Mouse (Mus musculus): ENCODE measurements at regions not wholly inside any gene's neighbourhood (a gene's known extent, or its start where the extent isn't known, plus 50 kb on each side); places are given as distances from the start of the nearest gene placed in this dataset.
"Not testable (repeated sequence)": the region's sequence is repeated elsewhere in the genome, so short reads cannot be mapped to it uniquely, and the experiment has no call there.

- no peak for DNase-seq
Observed at GRCm38 (mm10) chr11:41261254-41261653, 506.1 kb upstream of the Ccng1 start.

GRCm38 (mm10) chr11:41259915-41260619 lies 505.0 kb upstream of the Ccng1 start:
- no peak for DNase-seq

DNA sequence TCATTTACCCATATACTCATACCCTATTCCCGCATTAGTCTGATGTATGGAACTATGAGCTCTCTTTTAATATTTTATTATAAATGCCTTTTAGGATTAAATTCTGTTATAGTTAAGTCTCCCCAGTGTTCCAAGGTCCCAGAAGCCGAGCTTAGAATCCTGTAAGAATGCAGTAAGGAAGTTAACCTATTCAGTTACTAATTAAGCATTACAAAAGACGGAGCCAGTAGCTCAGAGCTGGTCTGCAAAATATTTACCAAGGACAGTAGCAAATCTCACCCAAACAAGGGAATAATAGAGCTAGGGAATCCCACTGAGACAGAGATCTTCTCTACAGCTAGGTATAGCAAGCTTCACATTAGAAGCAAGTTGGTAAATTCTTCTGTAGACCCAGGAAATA lies 459.4 kb upstream of the Ccng1 start:
- DNase-seq = not testable (repeated sequence)

DNA sequence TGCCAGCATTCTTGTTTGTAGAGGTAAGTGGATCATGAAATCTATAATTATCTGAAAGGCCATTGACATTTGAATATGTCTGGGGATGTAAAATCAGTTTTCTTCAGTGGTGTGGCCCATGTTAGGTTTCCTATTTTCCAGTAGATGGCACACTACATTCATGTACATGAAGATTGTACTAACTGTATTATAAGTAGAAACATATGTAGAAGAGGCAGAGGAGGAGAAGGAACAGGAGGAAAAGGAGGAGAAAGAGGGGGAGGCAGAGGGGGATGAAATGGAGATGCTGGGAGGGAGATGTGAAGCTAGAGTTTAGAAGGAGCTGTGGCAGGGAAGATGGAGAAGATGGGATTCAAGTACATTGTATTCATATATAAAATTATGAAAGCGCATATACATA lies 447.1 kb upstream of the Ccng1 start:
- peak; percentile 6 for DNase-seq

DNA sequence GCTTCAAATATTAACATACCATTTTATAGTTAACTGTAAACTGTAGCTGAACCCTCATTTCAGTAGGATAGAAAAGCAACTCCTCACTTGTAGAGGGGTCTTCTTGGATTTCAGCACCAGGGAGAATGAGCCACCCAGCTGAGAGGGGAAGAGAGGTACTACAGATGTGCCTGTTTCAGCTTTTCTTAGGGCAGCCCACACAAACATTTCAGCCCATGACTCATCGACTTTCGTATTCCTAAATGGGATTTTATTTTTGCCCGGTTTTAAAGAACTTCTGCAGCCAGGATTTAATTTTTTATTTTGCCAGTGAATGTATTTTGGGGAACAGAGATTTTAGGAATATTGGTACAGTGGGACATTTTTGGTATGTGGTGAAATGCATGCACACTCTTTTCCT lies 438.9 kb upstream of the Ccng1 start:
- no peak for DNase-seq

DNA sequence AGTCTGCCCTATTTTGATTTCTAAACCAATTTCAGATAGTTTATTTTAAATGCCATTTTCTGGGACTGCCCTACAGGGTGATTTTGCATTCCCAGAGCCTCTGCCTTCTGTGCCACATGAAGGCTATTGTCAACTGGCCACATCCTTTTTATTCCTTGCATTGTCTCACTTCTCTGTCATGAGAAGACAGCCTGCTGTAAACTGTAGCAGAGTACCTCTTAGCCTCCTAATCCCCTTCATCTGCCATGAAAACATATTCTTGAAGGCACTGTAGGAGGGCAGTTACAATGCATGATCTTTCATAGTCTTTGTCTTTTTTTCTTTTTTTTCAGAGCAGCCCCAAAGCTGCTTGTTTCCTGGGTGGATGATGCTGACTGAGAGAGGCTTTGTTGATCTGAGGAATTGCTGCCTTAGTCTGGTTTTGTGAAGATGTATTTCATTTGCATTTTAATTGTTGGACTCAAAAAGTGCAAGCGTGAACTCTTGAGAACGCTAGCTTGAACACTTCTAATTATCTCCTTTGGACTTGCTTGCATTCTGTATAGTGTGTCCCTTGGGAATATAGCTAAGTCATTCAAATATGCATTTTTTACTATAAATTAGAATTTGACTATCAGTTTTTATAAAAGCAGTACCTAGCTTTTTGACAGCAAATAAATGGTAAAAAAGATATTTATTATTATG lies 405.5 kb upstream of the Ccng1 start:
- DNase-seq = peak; percentile 6

GRCm38 (mm10) chr11:41159927-41160326 lies 404.8 kb upstream of the Ccng1 start:
- no peak for DNase-seq

DNA sequence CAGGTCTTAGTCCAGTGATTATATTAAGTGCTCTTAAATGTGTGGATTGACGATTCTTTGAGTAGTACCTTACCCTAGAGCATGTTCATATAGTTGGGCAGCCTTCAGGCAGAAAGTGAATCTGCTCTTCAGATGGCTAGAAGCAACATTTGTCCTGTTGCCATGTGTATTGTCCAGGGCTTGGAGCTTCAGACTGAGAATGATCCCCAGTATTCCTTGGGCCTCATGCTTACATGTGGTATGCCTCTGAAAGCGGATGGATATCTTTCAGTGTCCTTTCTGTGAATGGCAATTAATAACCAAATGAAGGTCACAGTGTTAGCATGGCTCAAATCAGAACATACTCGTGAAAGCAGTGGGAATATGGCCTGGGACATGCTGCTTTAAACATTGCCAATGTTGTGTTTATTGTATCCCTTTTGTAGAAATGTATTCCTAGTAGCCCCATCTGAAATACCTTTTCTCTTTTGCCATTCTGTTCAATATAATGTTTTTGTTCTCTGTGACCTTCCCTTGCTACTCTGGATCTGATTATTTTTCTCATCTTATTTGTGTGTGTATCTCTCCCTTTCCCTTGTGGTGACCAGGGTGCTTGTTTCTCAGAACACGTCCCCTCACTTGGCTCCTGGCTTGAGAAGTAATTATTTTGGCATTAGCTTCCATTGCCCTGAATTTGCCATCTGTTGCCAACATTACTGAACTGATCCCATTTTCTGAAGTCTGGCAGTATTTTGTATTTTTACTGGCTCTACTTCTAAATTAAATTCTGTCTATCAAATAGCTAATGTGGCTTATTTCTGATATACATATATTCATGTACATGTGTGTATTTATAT lies 403.9 kb upstream of the Ccng1 start:
- DNase-seq = no peak

DNA sequence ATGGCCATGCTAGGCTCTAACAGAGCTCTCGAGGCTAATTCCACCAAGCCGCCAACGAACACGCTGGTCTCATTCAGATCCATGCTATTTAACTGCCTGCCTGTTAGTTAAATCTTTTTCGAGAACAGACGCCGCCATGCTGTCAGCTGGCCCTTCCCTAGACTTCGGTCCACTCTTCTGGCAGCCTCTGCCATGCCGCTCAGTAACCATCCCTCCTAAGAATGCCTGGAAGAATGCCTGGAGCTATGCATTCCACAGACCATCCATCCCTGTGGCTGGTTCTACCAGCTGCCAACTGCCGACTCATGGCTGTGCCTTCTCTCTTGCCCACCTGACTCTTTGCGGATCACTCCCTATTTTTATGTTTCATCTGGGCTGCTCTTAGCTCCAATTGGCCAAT lies 402.2 kb upstream of the Ccng1 start:
- no peak for DNase-seq
